Mouse (Mus musculus) heart, embryonic 16.5 days (tissue): ENCODE measurements around the gene Spock3. TPM values are rescaled to one million over a fixed set of nuclear protein-coding genes. Genes with fewer than 3 reads are reported as not detected.

Experiments
- ATAC-seq: fragments of 200-750 bp; cut with Nextera tagmentation; replicated peaks from 2 replicates; pipeline ENCODE4 v1.8.0; 2017; ENCODE audit warnings: moderate number of reproducible peaks; ENCODE audit not compliant: insufficient read depth, low FRiP score; ENCODE audit errors: extremely low read depth
- H3K27ac ChIP-seq: fragments of 300-500 bp; sonication (generic); 2 replicates; pipeline ENCODE4 v1.5.1; 2014; ENCODE audit warnings: mild to moderate bottlenecking, low read length, control low read depth, moderate library complexity
- H3K27me3 ChIP-seq: fragments of 300-500 bp; sonication (generic); 2 replicates; pipeline ENCODE4 v1.6.1; 2014; ENCODE audit warnings: low read length, mixed read lengths; ENCODE audit not compliant: control insufficient read depth, insufficient read depth
- H3K36me3 ChIP-seq: fragments of 300-500 bp; sonication (generic); 2 replicates; pipeline ENCODE4 v1.6.1; 2014; ENCODE audit not compliant: control insufficient read depth, insufficient read depth
- H3K4me1 ChIP-seq: fragments of 300-500 bp; sonication (generic); 2 replicates; pipeline ENCODE4 v1.6.1; 2014; ENCODE audit warnings: low read length, mixed read lengths; ENCODE audit not compliant: control insufficient read depth, insufficient read depth
- H3K4me2 ChIP-seq: fragments of 300-500 bp; sonication (generic); 2 replicates; pipeline ENCODE4 v1.6.1; 2014; ENCODE audit warnings: low read depth, mild to moderate bottlenecking, control low read depth, low read length
- H3K4me3 ChIP-seq: fragments of 300-500 bp; sonication (generic); 2 replicates; pipeline ENCODE4 v1.5.1; 2014; ENCODE audit warnings: mild to moderate bottlenecking, control low read depth, low read length
- H3K9ac ChIP-seq: fragments of 300-500 bp; sonication (generic); 2 replicates; pipeline ENCODE4 v1.6.1; 2014; ENCODE audit warnings: low read length, control low read depth
- H3K9me3 ChIP-seq: fragments of 300-500 bp; sonication (generic); replicated peaks from 2 replicates; pipeline ENCODE4 v1.6.1; 2016; ENCODE audit warnings: low read length; ENCODE audit not compliant: control insufficient read depth
- WGBS: fragments of 180-500 bp; shearing (Covaris S2); extraction: QIAGEN DNeasy Blood & Tissue Kit; methylation state at CpG from one replicate; pipeline ENCODE4 v1.1.7; 2014; 5-methylcytosine and 5-hydroxymethylcytosine counted together
- polyA plus RNA-seq: library from polyadenylated mRNA; unstranded; fragments of >200 nt; fragmentation: Nextera tagmentation; extraction: Ambion mirVana; gene quantifications from 2 replicates; pipeline ENCODE4 v1.2.1, GENCODE M21; 2015

Gene Spock3
- polyA plus RNA-seq: 1.5 and 2.6 TPM in 2 replicates

DNA sequence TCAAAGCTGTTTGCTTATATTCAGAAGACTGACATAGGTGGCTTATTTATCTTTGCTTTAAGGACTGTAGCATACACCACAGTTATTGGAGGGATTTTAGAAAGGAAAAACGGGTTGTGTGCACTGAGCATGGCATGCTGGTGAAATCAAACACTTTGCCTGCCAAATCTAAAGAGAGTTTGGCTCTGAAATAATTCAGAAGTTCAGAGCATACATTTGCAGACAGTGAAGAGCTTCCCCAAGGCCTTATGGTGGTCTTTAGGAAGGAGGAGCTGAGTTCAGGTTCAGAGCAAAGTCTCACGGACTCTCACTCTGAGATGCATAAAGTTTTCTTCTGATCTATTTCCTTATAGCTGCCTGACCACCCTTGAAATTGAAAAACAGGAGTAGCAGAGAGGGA is at the start of gene Spock3:
TSS of gene Spock3 (plus strand) at position 301 of the 400 bp plus-strand sequence.
- H3K27ac ChIP-seq: no peak within 1 kb of the TSS
- peak within 1 kb of the TSS; percentile 98 for H3K4me2 ChIP-seq
- peak within 1 kb of the TSS; percentile 59 for H3K4me3 ChIP-seq
- peaks cover 8% of the 10 kb centered on the region for H3K27me3 ChIP-seq
- H3K36me3 ChIP-seq: no peaks in the 10 kb centered on the region
- ATAC-seq: no peak
- no peaks in the 10 kb centered on the region for H3K9me3 ChIP-seq
- peak within 1 kb of the TSS; percentile 58 for H3K9ac ChIP-seq
- 46% methylated on average over 2 of the region's 2 CpGs for WGBS
- H3K4me1 ChIP-seq: peaks cover 10% of the 10 kb centered on the region

DNA sequence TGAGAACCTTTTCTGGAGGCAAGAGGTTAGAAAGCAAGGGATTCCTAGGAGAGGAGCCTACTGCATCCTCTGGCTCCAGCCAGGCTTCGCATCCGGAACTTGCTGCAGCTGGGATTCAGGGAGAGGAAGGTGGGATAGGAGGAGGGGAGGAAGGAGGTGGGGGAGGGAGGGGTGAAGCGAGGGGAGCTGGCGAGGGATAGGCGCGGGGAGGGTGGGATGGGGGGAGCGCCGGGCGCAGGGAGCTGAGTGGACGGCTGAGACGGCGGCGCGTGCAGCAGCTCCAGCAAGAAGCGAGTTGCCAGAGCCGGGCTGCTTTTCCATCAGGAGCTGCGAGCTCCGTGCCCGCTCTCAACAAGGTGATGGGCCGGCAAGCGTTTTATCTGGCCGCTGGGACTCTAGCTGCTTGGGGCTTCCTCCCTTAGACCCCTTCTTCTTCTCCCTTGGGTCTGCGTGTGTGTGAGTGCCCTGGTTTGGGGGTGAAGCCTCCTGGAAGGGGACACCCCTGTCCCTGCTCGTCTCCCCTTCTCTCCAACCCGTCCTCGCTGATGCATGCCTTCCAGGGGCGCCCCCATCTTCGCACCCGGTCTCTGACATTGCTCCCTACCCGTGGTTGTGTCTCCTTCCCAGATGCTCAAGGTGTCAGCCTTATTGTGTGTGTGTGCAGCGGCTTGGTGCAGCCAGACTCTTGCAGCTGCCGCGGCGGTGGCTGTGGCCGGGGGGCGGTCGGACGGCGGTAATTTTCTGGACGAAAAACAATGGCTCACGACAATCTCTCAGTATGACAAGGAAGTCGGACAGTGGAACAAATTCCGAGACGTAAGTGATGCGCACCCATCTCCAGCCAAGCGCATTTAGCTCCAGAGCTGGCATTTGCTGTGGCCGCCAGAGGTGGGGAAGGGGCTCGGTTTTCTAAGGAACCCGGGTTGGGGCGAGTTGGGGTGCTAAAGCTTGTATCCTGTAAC is 645 bp downstream of the Spock3 start:
- 2% methylated on average over 36 of the region's 50 CpGs for WGBS
- Histone ChIP-seq H3K4me3 (peak overlapping the region; percentile 59), H3K9ac (peak overlapping the region; percentile 58), H3K27ac (no peak overlapping the region), H3K36me3 (no peaks in the 10 kb centered on the region), H3K4me2 (peak overlapping the region; percentile 98), H3K4me1 (peaks cover 10% of the 10 kb centered on the region), H3K9me3 (no peaks in the 10 kb centered on the region), H3K27me3 (peaks cover 8% of the 10 kb centered on the region)
- ATAC-seq: no peak; the same call in 1 of the 2 replicates

DNA sequence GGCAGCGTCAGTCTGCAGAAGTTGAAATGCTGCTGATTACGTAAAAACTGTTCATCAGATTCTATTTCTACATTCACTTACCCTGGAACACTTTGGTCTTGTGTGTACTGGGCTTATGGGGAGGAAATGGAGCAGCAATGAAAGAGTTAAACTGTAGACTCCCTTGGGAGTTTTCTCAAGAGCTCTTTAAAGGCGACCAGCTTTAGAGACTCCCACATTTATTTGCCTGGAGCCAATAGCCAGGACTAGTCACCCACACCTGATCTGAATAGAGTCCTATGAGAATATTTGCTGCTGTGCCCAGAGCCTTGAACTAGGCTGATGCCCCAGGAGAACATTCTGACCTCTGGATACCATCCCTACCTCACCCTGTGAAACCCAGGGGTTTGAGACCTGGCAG is 1.7 kb downstream of the Spock3 start:
- no peak for ATAC-seq
- Histone ChIP-seq H3K9ac (no peak overlapping the region), H3K4me1 (peaks cover 10% of the 10 kb centered on the region), H3K4me2 (no peak overlapping the region), H3K27me3 (peaks cover 8% of the 10 kb centered on the region), H3K27ac (no peak overlapping the region), H3K4me3 (no peak overlapping the region), H3K9me3 (no peaks in the 10 kb centered on the region), H3K36me3 (no peaks in the 10 kb centered on the region)
- WGBS: 28% methylated on average over 3 of the region's 3 CpGs

DNA sequence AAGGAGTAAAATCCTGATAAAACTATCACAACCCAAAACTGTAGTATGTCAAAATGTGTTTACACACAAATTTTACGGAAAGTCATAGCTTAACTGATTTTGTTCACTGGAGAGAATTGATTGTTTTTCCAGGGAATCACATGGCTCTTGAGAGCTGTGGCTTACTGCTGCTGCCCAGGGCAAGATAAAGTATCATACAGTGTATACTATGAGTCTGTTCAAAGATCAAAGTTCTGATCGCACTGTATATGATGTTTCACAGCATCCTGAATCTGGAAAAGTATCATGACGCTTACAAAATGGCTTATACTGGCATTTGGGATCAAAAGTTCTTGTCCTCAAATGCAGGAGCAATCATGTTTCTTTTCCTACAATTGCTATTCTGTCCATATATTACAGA is 11.8 kb downstream of the Spock3 start:
- Histone ChIP-seq H3K9me3 (no peaks in the 10 kb centered on the region), H3K4me2 (no peak overlapping the region), H3K4me1 (no peaks in the 10 kb centered on the region), H3K9ac (no peak overlapping the region), H3K27ac (no peak overlapping the region), H3K27me3 (no peaks in the 10 kb centered on the region), H3K4me3 (no peak overlapping the region), H3K36me3 (no peaks in the 10 kb centered on the region)
- 75% methylated on average over 3 of the region's 3 CpGs for WGBS
- ATAC-seq: no peak

DNA sequence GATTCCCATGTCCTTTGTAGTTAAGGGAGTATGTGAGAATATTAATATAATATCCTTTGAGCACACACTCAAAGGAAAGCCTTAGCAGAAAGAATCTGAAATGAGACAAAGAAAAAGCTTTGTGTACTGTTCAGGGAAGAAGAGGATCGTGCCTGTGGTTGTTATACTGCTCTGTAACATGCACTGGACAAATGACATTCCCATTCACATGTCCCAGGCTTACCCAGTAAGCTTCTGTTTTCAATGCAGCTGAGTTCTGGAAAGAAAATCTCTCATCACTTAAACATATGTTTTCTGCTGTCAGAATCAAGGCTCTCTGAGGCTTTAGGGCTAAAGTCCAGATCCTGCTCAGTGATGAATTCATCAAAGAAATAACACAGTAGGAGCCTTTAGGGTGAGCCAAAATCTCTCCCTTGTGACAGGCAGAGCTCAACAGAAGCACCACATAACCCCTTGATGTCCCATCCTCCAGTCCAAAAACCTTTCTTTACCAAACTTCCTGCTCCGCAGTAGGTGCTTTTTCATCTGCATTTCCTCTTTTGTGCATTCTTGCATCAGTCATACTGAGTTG is 19.1 kb downstream of the Spock3 start:
- ATAC-seq: no peak
- H3K4me2 ChIP-seq: no peak overlapping the region
- no peaks in the 10 kb centered on the region for H3K4me1 ChIP-seq
- no peak overlapping the region for H3K9ac ChIP-seq
- no peak overlapping the region for H3K27ac ChIP-seq
- H3K9me3 ChIP-seq: no peaks in the 10 kb centered on the region
- 76% methylated on average over 2 of the region's 2 CpGs for WGBS
- H3K36me3 ChIP-seq: no peaks in the 10 kb centered on the region
- H3K4me3 ChIP-seq: no peak overlapping the region
- H3K27me3 ChIP-seq: no peaks in the 10 kb centered on the region

DNA sequence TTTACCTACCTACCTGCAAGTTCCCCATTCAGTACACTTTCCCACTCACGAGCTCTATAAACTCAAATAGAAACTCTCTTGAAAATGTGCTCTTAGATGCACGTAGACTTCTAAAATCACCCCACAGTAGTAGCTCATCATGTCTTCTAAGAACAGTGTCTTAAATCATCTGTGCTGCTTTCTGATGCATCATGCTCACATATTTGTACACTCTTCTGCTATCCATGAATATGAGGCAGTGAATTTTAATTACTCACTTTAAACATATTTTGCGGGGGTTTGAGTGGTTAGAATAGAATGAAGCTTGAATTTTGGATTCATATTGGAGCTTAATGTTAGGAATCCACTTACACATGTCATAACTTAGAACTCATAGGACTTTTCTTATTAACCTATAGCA is 138.2 kb downstream of the Spock3 start:
- H3K4me3 ChIP-seq: no peak overlapping the region
- H3K27ac ChIP-seq: no peak overlapping the region
- no peak overlapping the region for H3K4me2 ChIP-seq
- H3K9me3 ChIP-seq: no peaks in the 10 kb centered on the region
- ATAC-seq: no peak
- no peaks in the 10 kb centered on the region for H3K36me3 ChIP-seq
- 74% methylated on average over 3 of the region's 3 CpGs for WGBS
- H3K9ac ChIP-seq: no peak overlapping the region
- H3K27me3 ChIP-seq: no peaks in the 10 kb centered on the region
- no peaks in the 10 kb centered on the region for H3K4me1 ChIP-seq

DNA sequence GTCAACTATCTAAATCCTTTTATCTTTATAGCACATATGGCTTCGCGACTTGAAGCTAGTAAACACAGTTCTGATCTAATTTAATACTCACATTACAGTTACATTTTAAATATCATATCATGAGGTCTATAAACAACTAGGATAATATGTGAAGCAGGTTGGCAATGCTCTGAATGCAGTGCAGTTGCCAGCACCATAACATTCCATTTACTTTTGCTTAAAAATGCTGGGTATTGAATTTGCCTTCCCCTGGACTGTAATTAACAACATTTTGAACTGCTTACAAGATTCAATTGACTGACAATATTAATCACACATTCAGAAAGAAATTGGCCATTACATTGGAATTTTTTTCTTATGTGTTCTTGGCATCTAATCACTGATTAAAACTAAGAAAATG is 147.4 kb downstream of the Spock3 start:
- no peaks in the 10 kb centered on the region for H3K36me3 ChIP-seq
- no peak overlapping the region for H3K27ac ChIP-seq
- H3K4me3 ChIP-seq: no peak overlapping the region
- H3K4me2 ChIP-seq: no peak overlapping the region
- H3K27me3 ChIP-seq: no peaks in the 10 kb centered on the region
- no peak for ATAC-seq
- H3K9ac ChIP-seq: no peak overlapping the region
- no peaks in the 10 kb centered on the region for H3K4me1 ChIP-seq
- no peaks in the 10 kb centered on the region for H3K9me3 ChIP-seq
- WGBS: 83% methylated on average over 2 of the region's 2 CpGs

DNA sequence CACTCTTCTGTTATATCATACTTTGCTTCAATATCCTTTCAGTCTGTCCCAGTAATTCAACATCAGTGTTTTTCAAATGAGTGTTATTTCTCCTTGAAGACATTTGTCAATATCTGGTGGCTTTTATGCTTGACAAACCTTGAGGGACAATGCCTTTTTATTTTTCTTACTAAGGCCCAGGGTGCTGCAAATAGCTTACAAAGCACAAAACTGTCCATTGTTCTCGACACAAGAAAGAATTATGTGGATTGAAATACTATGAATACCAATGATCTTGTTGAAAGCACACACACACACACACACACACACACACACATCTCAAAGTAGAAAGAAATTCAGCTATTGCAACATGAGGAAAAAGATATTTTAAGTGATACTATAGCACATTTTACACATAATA is 159.0 kb downstream of the Spock3 start:
- Histone ChIP-seq H3K27ac (no peak overlapping the region), H3K4me2 (no peak overlapping the region), H3K9me3 (no peaks in the 10 kb centered on the region), H3K9ac (no peak overlapping the region), H3K27me3 (no peaks in the 10 kb centered on the region), H3K4me3 (no peak overlapping the region), H3K36me3 (no peaks in the 10 kb centered on the region), H3K4me1 (no peaks in the 10 kb centered on the region)
- ATAC-seq: no peak
- WGBS: 75% methylated on average over 1 of the region's 1 CpGs

DNA sequence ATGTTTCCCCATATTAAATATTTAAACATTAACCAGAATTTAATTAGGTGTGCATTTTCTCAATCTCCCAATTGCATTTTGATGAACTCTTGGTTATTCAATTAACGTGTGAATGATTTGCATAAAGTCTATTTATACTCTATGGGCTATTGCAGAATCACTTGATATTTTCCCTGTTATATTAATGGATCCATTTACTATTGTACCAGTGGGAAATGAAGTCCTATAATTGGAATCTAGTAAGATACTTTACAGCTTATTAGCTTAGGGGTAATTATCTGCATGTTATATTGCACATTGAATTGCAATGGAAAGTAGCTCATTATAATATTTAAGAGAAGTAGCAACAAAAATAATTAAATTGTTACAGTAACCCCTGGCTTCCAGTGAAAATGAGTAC is 162.1 kb downstream of the Spock3 start:
- H3K4me1 ChIP-seq: no peaks in the 10 kb centered on the region
- H3K27me3 ChIP-seq: no peaks in the 10 kb centered on the region
- no peak overlapping the region for H3K4me2 ChIP-seq
- H3K27ac ChIP-seq: no peak overlapping the region
- 76% methylated on average over 1 of the region's 1 CpGs for whole genome bisulfite sequencing
- no peaks in the 10 kb centered on the region for H3K9me3 ChIP-seq
- no peak for ATAC-seq
- no peaks in the 10 kb centered on the region for H3K36me3 ChIP-seq
- no peak overlapping the region for H3K9ac ChIP-seq
- H3K4me3 ChIP-seq: no peak overlapping the region
